Mouse (Mus musculus): ENCODE data around the gene Nfasc. TPM values are rescaled to one million over a fixed set of nuclear protein-coding genes. Genes with fewer than 3 reads are reported as not detected.
A peak's percentile ranks its signal among the peaks of the same experiment; 100 is the strongest.

Nfasc gene
- polyA plus RNA-seq, 1 experiment = 0.43 TPM

GRCm38 (mm10) chr1:132541171-132541823, 200.3 kb downstream of the Nfasc start:
- DNase-seq (ENCODE audit: low read depth) = no peak

GRCm38 (mm10) chr1:132540701-132541100, 200.9 kb downstream of the Nfasc start:
- no peak for DNase-seq (ENCODE audit: low read depth)

- DNase-seq (ENCODE audit: low read depth) = no peak
Measured at GRCm38 (mm10) chr1:132537736-132538135, 203.9 kb downstream of the Nfasc start.

- DNase-seq (ENCODE audit: low read depth) = no peak
Measured at GRCm38 (mm10) chr1:132536416-132536815, 205.2 kb downstream of the Nfasc start.

- DNase-seq (ENCODE audit: low read depth) = no peak
Measured at GRCm38 (mm10) chr1:132535541-132535940, 206.1 kb downstream of the Nfasc start.

GRCm38 (mm10) chr1:132533840-132534239, 207.8 kb downstream of the Nfasc start:
- DNase-seq (ENCODE audit: low read depth) = no peak

- no peak for DNase-seq (ENCODE audit: low read depth)
Measured at GRCm38 (mm10) chr1:132532521-132532920, 209.1 kb downstream of the Nfasc start.

- DNase-seq (ENCODE audit: low read depth) = no peak
Measured at GRCm38 (mm10) chr1:132530631-132531191, 210.9 kb downstream of the Nfasc start.

- no peak for DNase-seq (ENCODE audit: low read depth)
Measured at GRCm38 (mm10) chr1:132528647-132529334, 212.8 kb downstream of the Nfasc start.

- DNase-seq (ENCODE audit: low read depth) = no peak
Measured at GRCm38 (mm10) chr1:132528071-132528470, 213.5 kb downstream of the Nfasc start.

- DNase-seq (ENCODE audit: low read depth) = peak; percentile 22
Measured at GRCm38 (mm10) chr1:132525832-132526231, 215.8 kb downstream of the Nfasc start.

- no peak for DNase-seq (ENCODE audit: low read depth)
Measured at GRCm38 (mm10) chr1:132523920-132524319, 217.7 kb downstream of the Nfasc start.

- DNase-seq (ENCODE audit: low read depth) = no peak
Measured at GRCm38 (mm10) chr1:132523048-132523447, 218.5 kb downstream of the Nfasc start.

GRCm38 (mm10) chr1:132520764-132521163, 220.8 kb downstream of the Nfasc start:
- no peak for DNase-seq (ENCODE audit: low read depth)

- no peak for DNase-seq (ENCODE audit: low read depth)
Measured at GRCm38 (mm10) chr1:132519734-132520133, 221.9 kb downstream of the Nfasc start.

GRCm38 (mm10) chr1:132518621-132519020, 223.0 kb downstream of the Nfasc start:
- DNase-seq (ENCODE audit: low read depth) = no peak

- no peak for DNase-seq (ENCODE audit: low read depth)
Measured at GRCm38 (mm10) chr1:132516776-132517175, 224.8 kb downstream of the Nfasc start.

GRCm38 (mm10) chr1:132515339-132515738, 226.3 kb downstream of the Nfasc start:
- no peak for DNase-seq (ENCODE audit: low read depth)

Other genes with a start within 250 kb of the Nfasc start
- gene Tmem81, start 235.6 kb downstream of the Nfasc start, polyA plus RNA-seq (2012; rRNA removed) = 2.1 and 2.4 TPM in 2 replicates
- 0.26 and 0.36 TPM in 2 replicates for gene Cntn2, start 198.5 kb downstream of the Nfasc start, polyA plus RNA-seq (2012; rRNA removed)
- 5.2 and 8.2 TPM in 2 replicates for gene Lrrn2, start 138.5 kb upstream of the Nfasc start, polyA plus RNA-seq (2012; rRNA removed)